Mouse (Mus musculus) megakaryocyte, embryonic 14.5 days (primary cell): ENCODE measurements at regions not wholly inside any gene's neighbourhood (a gene's known extent, or its start where the extent isn't known, plus 50 kb on each side); places are given as distances from the start of the nearest gene placed in this dataset.

Source experiments
- FLI1 ChIP-seq: IDR thresholded peaks from 2 replicates; pipeline ENCODE4 v1.6.1; 2012; ENCODE audit warnings: low read length, inconsistent platforms, mixed read lengths
- GATA1 ChIP-seq: IDR thresholded peaks from 3 replicates; pipeline ENCODE4 v1.6.1; 2012; ENCODE audit warnings: mixed read lengths, low read length, inconsistent platforms, borderline replicate concordance

DNA sequence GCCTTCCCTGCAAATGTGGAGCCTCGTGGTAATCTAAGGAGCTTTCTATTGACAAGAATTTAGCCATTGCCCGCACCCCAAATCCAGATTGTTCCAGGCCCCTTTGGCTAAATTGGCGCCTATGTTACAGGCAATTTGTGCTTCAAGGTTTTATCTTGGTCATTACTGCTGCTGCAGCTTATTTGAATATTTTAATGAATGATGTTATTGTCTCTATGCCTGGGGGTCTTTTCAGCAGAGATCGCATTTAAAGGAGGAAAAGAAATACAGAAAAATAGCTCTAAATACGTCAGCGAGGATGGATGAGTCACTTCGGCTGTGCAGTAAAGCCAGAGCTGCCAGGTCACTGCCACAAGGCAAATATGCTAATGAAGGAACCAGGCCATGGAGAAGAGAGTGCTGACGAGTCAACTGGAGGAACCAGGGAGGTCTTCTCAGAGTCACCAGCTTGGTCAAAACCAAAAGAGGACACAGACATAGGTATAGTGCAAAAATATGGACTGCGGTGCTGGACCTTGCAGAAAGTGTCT, 97.3 kb downstream of the 3110018I06Rik start:
- no peak for TF ChIP-seq GATA1
- TF ChIP-seq FLI1, result no peak
